Mouse (Mus musculus) heart, adult 2 months (tissue): ENCODE data around the gene Nr1i3.

ENCODE experiments used
- CTCF ChIP-seq: fragments of 200-600 bp; IDR thresholded peaks from 2 replicates; pipeline ENCODE4 v1.8.1; 2022; ENCODE audit warnings: antibody characterized with exemption, mild to moderate bottlenecking, moderate library complexity
- EP300 ChIP-seq: fragments of 200-500 bp; IDR thresholded peaks from 2 replicates; pipeline ENCODE4 v1.6.1; 2011; ENCODE audit warnings: low read depth, low read length, control low read depth; ENCODE audit not compliant: insufficient read depth

DNA sequence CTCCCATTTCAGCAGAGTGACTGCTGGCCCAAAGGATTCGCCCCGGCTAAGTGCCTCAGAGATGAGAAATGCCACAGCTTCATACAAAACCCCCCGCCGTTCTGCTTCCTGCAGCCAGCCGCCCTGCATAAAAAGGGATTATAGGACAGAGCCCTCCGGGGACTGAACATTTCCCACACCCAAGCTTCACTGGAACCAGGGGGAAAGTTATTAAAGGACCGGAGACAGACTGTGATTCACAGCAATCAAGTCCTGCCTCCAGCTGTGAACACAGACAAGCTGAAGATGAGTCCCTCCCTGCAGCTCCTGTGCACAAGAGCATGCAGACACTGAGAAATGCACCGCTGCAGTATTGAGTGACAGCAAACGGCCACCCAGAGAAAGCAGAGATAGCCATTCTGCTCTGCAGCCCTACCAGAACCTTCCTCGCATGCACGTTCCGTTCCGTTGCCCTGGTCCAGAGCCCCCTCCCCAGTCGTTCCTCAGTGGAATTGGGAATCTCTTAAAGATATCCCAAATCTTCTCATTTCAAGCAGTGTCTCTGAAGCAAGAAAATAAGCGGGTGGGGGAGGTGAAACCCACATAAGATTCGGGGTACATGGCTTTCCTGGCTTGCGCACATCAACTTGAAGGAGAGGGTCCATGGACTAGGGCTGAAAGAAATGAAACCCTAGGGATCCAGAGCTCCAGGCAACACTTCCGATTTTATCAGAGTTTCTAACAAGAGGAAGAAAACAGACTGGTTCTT lies 20.5 kb upstream of the Nr1i3 start:
- TF ChIP-seq CTCF, result no peak
- TF ChIP-seq EP300, result no peak
